Mouse (Mus musculus) limb, embryonic 15.5 days (tissue): Measurements from ENCODE around the gene Zfp853. TPM values are rescaled to one million over a fixed set of nuclear protein-coding genes. Genes with fewer than 3 reads are reported as not detected.

ENCODE experiments used
- ATAC-seq: fragments of 200-750 bp; cut with Nextera tagmentation; 2 replicates; pipeline ENCODE4 v1.8.0; 2017; ENCODE audit warnings: low read depth, moderate TSS enrichment; ENCODE audit not compliant: insufficient number of reproducible peaks, low FRiP score, low TSS enrichment
- H3K27ac ChIP-seq: fragments of 300-500 bp; sonication (generic); 2 replicates; pipeline ENCODE4 v1.5.1; 2015; ENCODE audit warnings: moderate library complexity, mild to moderate bottlenecking, inconsistent platforms
- H3K27me3 ChIP-seq: fragments of 300-500 bp; sonication (generic); 2 replicates; pipeline ENCODE4 v1.6.1; 2015; ENCODE audit warnings: inconsistent platforms
- H3K36me3 ChIP-seq: fragments of 300-500 bp; sonication (generic); 2 replicates; pipeline ENCODE4 v1.6.1; 2015; ENCODE audit warnings: inconsistent platforms
- H3K4me1 ChIP-seq: fragments of 300-500 bp; sonication (generic); 2 replicates; pipeline ENCODE4 v1.6.1; 2015; ENCODE audit warnings: inconsistent platforms
- H3K4me2 ChIP-seq: fragments of 300-500 bp; sonication (generic); 2 replicates; pipeline ENCODE4 v1.6.1; 2015; ENCODE audit warnings: mild to moderate bottlenecking, inconsistent platforms
- H3K4me3 ChIP-seq: fragments of 300-500 bp; sonication (generic); 2 replicates; pipeline ENCODE4 v1.5.1; 2015; ENCODE audit warnings: mild to moderate bottlenecking, inconsistent platforms
- H3K9ac ChIP-seq: fragments of 300-500 bp; sonication (generic); 2 replicates; pipeline ENCODE4 v1.6.1; 2015; ENCODE audit warnings: inconsistent platforms
- H3K9me3 ChIP-seq: fragments of 300-500 bp; sonication (generic); 2 replicates; pipeline ENCODE4 v1.6.1; 2016; ENCODE audit warnings: inconsistent platforms
- WGBS: fragments of 180-500 bp; shearing (Covaris S2); methylation state at CpG from one replicate; pipeline ENCODE4 v1.1.7; 2015; 5-methylcytosine and 5-hydroxymethylcytosine counted together
- polyA plus RNA-seq: library from polyadenylated mRNA; unstranded; fragments of >200 nt; fragmentation: Nextera tagmentation; extraction: Ambion mirVana; gene quantifications from 2 replicates; pipeline ENCODE4 v1.2.1, GENCODE M21; 2015

Zfp853 gene
- polyA plus RNA-seq, 1 experiment from 2014 or later, result 0.18 TPM

DNA sequence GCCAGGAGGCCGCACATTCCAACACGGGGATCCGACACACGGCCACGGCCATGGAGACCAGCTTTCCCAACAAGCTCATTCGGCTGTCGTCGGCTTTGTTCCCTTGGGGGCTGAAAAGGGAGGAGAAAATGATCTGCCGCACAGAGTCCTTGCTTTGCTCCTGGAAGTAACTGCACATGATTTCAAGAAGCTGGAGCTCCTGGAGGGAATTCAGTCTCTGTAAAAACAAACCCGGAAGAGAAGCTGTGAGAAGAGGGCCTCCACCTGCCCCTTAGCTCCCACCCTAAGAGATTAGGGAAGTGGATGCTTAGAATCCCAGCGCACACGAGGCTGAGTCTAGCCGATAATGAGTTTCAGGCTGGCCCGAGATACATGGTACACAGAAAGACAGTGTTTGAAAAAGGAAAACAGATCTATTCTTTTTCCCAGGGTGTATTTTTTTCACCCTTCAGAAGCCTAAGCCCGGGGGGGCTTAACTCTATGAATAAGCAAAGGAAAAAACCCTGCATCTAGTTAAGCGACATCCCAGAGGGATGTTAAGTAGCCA, 20.8 kb upstream of the Zfp853 start:
- H3K27me3 ChIP-seq, result no peaks in the 10 kb centered on the region
- H3K9ac ChIP-seq, result peak overlapping the region; percentile 89
- peak overlapping the region; percentile 82 for H3K4me2 ChIP-seq
- no peak for ATAC-seq
- H3K27ac ChIP-seq, result 0 out of 2 replicates have a peak overlapping the region, but pooled peaks have one; percentile 90
- H3K36me3 ChIP-seq, result peaks cover 75% of the 10 kb centered on the region
- H3K4me1 ChIP-seq, result peaks cover 24% of the 10 kb centered on the region
- WGBS, result 1% methylated on average over 16 of the region's 16 CpGs
- H3K9me3 ChIP-seq, result no peaks in the 10 kb centered on the region
- H3K4me3 ChIP-seq, result peak overlapping the region; percentile 91

DNA sequence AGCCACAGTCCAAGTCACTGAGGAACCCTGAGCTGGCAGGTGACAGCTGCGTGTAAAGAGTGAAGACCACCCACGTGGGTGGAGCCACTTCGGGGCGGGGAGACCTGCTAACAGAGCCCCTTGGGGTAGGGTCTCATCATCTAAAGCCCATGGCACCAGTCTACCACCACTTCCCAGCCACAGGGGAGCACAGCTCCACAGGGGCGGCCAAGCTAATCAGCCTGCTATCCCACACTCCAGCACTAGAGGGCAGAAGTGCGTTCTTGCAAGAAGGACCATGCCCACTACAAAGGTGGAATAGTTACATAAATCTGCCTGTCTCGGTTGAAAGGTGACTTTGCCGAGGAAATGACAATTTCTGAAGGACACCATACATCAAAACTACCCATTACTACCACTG, 18.5 kb upstream of the Zfp853 start:
- no peaks in the 10 kb centered on the region for H3K27me3 ChIP-seq
- peaks cover 24% of the 10 kb centered on the region for H3K4me1 ChIP-seq
- WGBS, result 65% methylated on average over 8 of the region's 8 CpGs
- ATAC-seq, result no peak
- no peak overlapping the region for H3K9ac ChIP-seq
- peaks cover 75% of the 10 kb centered on the region for H3K36me3 ChIP-seq
- H3K9me3 ChIP-seq, result no peaks in the 10 kb centered on the region
- no peak overlapping the region for H3K4me2 ChIP-seq
- no peak overlapping the region for H3K27ac ChIP-seq
- H3K4me3 ChIP-seq, result no peak overlapping the region

DNA sequence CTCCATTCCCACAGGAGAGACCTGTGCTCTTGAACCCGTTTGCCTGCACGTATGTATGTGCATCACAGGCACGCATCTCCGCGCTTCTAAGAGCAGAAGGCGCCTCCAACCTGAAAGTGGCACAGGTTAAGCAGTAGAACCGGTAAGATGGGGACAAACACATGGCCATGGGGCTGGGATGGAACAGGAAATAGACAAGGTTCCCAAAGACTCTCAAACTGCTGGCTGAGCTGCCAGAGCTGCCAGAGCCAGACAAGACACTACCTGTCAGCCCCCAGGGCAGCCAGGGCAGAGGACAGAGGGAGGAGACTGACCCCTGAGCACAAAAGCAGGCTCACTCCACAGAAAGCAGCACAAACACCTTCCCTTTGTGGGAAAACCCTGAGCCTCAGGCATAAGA, 16.5 kb upstream of the Zfp853 start:
- peaks cover 20% of the 10 kb centered on the region for H3K4me1 ChIP-seq
- H3K4me2 ChIP-seq, result no peak overlapping the region
- ATAC-seq, result no peak
- H3K4me3 ChIP-seq, result no peak overlapping the region
- H3K36me3 ChIP-seq, result peaks cover 84% of the 10 kb centered on the region
- no peak overlapping the region; the same call in 1 of the 2 replicates for H3K9ac ChIP-seq
- WGBS, result 86% methylated on average over 7 of the region's 7 CpGs
- no peak overlapping the region for H3K27ac ChIP-seq
- no peaks in the 10 kb centered on the region for H3K9me3 ChIP-seq
- H3K27me3 ChIP-seq, result no peaks in the 10 kb centered on the region

DNA sequence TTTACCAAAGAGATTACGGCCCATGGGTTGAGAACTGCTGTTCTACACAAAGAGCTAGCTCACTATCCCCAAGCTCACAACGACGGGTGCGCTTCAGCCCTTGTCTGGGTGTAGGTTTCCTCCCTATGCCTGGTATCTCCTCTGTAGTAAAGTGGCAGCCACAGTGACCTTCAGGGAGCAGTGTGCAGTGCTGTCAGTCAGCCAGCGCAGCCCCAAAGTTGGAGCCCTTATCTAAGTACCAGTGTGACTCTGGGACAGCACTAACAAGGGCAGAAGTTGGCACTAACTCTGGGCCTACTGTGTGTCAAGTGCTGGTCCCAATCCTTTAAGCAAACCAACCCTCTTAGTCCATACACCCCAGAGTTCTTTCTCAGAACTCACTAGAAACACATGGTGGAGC, 15.4 kb upstream of the Zfp853 start:
- ATAC-seq, result no peak
- peaks cover 92% of the 10 kb centered on the region for H3K36me3 ChIP-seq
- no peak overlapping the region for H3K4me2 ChIP-seq
- 94% methylated on average over 5 of the region's 5 CpGs for WGBS
- no peaks in the 10 kb centered on the region for H3K9me3 ChIP-seq
- H3K9ac ChIP-seq, result no peak overlapping the region
- H3K4me3 ChIP-seq, result no peak overlapping the region
- no peaks in the 10 kb centered on the region for H3K27me3 ChIP-seq
- H3K27ac ChIP-seq, result no peak overlapping the region
- H3K4me1 ChIP-seq, result peaks cover 15% of the 10 kb centered on the region

DNA sequence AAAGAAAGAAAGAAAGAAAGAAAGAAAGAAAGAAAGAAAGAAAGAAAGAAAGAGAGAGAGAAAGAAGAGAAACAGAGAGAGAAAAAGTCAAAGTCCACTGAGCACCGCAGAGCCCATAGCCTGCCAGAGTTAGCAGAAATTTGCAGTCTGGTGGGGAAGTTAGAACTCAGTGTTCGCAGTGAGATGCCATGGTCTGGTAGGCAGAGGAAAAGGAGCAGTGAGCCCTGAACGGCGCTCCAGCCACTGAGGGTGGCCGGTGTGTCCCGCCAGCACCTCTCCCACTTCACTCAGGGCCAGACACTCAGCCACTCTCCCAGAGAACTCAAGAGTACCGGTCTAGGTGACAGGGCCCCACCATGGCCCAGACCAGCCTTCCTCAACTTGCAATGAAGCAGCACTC, 10.8 kb upstream of the Zfp853 start:
- H3K27ac ChIP-seq, result no peak overlapping the region
- H3K36me3 ChIP-seq, result peaks cover 96% of the 10 kb centered on the region
- H3K4me1 ChIP-seq, result no peaks in the 10 kb centered on the region
- H3K9ac ChIP-seq, result no peak overlapping the region
- H3K27me3 ChIP-seq, result no peaks in the 10 kb centered on the region
- WGBS, result 90% methylated on average over 7 of the region's 7 CpGs
- ATAC-seq, result no peak
- no peak overlapping the region for H3K4me2 ChIP-seq
- H3K9me3 ChIP-seq, result no peaks in the 10 kb centered on the region
- no peak overlapping the region for H3K4me3 ChIP-seq

DNA sequence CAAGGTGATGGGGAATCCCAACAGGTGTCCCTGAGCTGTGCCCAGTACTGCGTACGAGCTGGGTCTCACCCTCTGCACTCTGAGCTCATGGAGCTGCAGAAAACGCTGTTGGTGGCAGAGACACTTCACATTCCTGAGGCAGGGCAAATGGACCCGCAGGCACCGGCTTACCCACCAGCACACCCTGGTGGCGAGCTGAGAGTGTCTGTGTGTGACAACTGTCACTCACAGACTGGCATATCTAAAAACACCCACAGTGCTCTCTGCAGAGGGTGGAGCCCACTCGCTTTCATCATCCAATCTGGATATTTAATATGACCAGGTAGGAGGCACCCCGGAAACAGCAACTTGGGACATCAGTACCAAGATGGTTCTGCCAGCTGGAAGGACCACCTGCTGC, 7.9 kb upstream of the Zfp853 start:
- Histone ChIP-seq H3K4me3 (no peak overlapping the region), H3K9me3 (no peaks in the 10 kb centered on the region), H3K27ac (no peak overlapping the region), H3K27me3 (no peaks in the 10 kb centered on the region), H3K4me1 (no peaks in the 10 kb centered on the region), H3K36me3 (peaks cover 77% of the 10 kb centered on the region), H3K9ac (no peak overlapping the region), H3K4me2 (no peak overlapping the region)
- 79% methylated on average over 8 of the region's 8 CpGs for WGBS
- ATAC-seq, result no peak

DNA sequence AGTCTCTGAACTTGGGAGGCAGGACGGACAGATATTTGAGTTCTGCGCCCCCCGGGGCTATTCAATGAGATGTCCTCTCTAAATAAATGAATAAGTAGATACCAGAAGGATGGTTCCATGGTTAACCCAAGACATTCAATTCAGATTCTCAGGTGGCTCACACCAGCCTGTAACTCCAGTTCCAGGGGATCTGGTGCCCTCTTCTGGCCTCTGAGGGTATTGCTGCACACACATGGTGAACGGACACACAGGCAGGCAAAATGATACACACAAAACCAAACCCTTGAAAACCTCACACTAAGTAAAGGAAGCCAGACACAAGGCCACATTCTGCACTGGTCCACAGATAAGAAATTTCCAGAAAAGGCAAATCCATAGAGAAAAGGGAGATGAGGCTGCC, 6.3 kb upstream of the Zfp853 start:
- no peak for ATAC-seq
- Histone ChIP-seq H3K36me3 (peaks cover 61% of the 10 kb centered on the region), H3K9ac (no peak overlapping the region)

DNA sequence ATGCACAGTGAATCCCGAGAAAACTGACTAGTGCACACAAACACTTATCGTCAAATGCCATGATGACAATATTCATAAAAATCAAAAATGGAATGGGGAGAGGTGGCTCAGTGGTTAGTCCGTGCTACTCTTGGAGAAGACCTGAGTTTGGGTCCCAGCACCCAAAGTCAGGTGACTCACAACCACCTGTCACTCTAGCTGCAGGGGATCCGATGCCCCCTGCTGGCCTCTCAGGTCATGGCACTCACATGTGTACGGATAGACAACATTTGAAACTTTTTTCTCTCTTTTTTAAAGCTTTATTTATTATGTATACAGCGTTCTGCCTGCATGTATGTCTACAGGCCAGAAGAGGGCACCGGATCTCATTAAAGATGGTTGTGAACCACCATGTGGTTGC, 5.0 kb upstream of the Zfp853 start:
- no peaks in the 10 kb centered on the region for H3K9me3 ChIP-seq
- ATAC-seq, result no peak
- no peak overlapping the region for H3K9ac ChIP-seq
- peaks cover 10% of the 10 kb centered on the region for H3K4me1 ChIP-seq
- H3K36me3 ChIP-seq, result peaks cover 52% of the 10 kb centered on the region
- H3K4me3 ChIP-seq, result no peak overlapping the region
- H3K27me3 ChIP-seq, result peaks cover 13% of the 10 kb centered on the region
- no peak overlapping the region for H3K4me2 ChIP-seq
- 91% methylated on average over 7 of the region's 7 CpGs for WGBS
- no peak overlapping the region for H3K27ac ChIP-seq

More for the DNA sequence above, 6.3 kb upstream of the Zfp853 start:
- no peak overlapping the region for H3K4me3 ChIP-seq
- H3K27me3 ChIP-seq, result peaks cover under 1% of the 10 kb centered on the region; the same call in 1 of the 2 replicates
- no peak overlapping the region for H3K4me2 ChIP-seq
- H3K9me3 ChIP-seq, result no peaks in the 10 kb centered on the region
- no peak overlapping the region for H3K27ac ChIP-seq
- H3K4me1 ChIP-seq, result no peaks in the 10 kb centered on the region
- WGBS, result 95% methylated on average over 4 of the region's 4 CpGs

DNA sequence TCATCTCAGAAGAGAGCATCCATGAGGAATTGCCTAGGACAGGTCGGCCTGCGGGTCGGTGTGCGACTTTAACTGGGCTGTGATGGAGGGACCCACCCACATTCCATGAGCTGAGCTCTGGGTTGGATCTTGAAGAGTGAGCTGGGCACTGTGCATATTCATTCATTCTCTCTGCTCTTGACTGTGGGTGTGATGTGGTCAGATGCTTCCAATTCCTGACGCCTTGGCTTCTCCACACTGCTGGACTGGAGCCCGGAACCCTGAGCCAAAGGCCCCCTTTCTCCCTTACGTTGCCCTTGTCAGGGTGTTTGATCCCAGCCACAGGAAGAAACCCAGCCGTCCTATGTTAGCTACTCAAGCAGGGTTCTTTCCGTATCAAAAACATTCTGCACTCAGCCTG, 4.6 kb upstream of the Zfp853 start:
- H3K27ac ChIP-seq, result no peak overlapping the region
- H3K9ac ChIP-seq, result no peak overlapping the region
- no peak for ATAC-seq
- H3K9me3 ChIP-seq, result no peaks in the 10 kb centered on the region
- WGBS, result 85% methylated on average over 9 of the region's 9 CpGs
- peaks cover 14% of the 10 kb centered on the region for H3K4me1 ChIP-seq
- no peak overlapping the region for H3K4me3 ChIP-seq
- peaks cover 48% of the 10 kb centered on the region for H3K36me3 ChIP-seq
- H3K27me3 ChIP-seq, result peaks cover 17% of the 10 kb centered on the region
- H3K4me2 ChIP-seq, result no peak overlapping the region

DNA sequence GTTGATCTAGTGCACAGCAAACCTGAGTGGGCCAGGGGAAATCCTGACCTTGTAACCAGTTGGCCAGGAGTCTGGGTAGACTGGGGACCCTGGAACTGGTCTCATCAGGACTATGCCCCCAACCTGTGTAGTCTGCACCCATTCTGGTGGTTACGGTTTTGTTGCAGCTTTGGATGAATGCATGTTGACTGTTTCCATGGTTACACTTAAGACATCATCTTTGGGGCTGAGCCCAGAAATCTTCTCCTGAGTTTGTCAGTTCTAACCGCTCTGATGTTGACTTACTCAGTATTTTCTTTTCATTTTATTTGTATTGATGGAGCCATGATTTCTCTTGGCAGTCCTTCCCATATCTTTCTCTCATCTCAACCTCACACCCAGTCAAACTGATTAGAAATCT, 1.9 kb upstream of the Zfp853 start:
- WGBS, result 85% methylated on average over 2 of the region's 2 CpGs
- Histone ChIP-seq H3K4me1 (peaks cover 21% of the 10 kb centered on the region), H3K27me3 (peaks cover 44% of the 10 kb centered on the region), H3K9ac (no peak overlapping the region), H3K4me2 (no peak overlapping the region), H3K27ac (no peak overlapping the region), H3K4me3 (no peak overlapping the region), H3K36me3 (peaks cover 22% of the 10 kb centered on the region), H3K9me3 (no peaks in the 10 kb centered on the region)
- no peak for ATAC-seq

DNA sequence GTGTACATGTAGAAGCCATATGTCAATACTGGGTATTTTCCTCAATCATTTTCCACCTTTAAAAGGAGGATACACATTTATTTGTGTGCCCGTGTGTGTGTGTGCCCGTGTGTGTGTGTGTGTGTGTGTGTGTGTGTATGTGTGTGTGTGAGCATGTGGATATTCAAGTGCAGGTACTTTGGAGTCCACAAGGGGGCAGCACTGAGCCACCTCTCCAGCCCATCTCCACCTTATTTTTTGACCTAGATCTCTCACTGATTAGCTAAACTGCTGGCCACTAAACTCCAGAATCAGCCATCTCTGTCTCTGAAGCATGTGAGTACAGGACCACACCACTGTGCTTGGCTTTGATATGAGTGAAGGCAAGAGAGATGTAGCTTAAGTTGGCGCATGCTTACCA, 1.4 kb upstream of the Zfp853 start:
- Histone ChIP-seq H3K36me3 (peaks cover 17% of the 10 kb centered on the region), H3K4me2 (no peak overlapping the region), H3K9me3 (no peaks in the 10 kb centered on the region), H3K4me3 (no peak overlapping the region), H3K9ac (no peak overlapping the region), H3K4me1 (peaks cover 21% of the 10 kb centered on the region), H3K27ac (no peak overlapping the region), H3K27me3 (peaks cover 48% of the 10 kb centered on the region)
- no peak for ATAC-seq
- WGBS, result 89% methylated on average over 3 of the region's 3 CpGs

DNA sequence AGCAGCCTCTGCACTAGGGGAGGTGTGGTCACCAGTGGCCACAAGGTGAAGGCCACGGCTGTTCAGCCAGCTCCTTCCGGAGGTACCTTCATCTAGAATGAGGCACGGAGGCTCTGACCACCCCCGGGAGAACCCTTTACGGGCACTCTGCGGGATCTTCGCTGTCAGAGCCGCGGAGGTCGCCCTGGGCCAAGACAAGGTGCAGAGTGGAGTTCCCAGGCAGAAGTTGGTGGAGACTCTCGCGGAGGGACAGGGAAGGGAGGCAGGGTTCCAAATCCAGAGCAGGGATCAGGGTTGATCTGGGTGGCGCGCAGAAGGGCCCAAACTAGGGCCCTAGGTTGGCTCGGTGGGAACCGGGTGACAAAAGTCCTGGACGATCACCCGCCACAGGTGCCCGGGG, 544 bp downstream of the Zfp853 start:
- Histone ChIP-seq H3K27ac (no peak overlapping the region), H3K27me3 (peaks cover 68% of the 10 kb centered on the region), H3K36me3 (no peaks in the 10 kb centered on the region; the same call in none of the 2 replicates), H3K4me3 (peak overlapping the region; percentile 55), H3K9me3 (no peaks in the 10 kb centered on the region), H3K4me1 (peaks cover 32% of the 10 kb centered on the region), H3K9ac (peak overlapping the region; percentile 47), H3K4me2 (peak overlapping the region; percentile 92)
- WGBS, result 2% methylated on average over 19 of the region's 19 CpGs
- ATAC-seq, result no peak

DNA sequence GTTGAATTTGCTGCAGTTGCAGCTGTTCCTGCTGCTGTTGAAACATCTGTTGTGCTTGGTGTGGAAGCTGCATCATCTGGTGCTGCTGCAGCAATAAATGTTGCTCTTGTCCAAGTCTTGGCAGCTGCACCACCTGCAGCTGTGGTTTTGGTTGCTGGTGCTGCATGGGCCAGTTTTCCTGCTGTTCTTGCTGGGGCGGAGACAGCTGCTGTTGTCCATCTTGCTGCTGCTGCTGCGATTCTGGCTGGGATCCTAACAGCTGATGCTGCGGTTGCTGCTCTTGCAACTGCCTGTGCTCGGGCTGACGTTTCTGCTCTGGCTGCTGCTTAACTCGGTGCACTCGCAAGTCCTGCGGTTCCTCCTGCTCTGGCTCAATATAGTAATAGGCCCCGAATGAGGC, 4.1 kb downstream of the Zfp853 start:
- no peak for ATAC-seq
- 72% methylated on average over 9 of the region's 9 CpGs for WGBS

More for the DNA sequence above, 4.1 kb downstream of the Zfp853 start:
- H3K9me3 ChIP-seq, result no peaks in the 10 kb centered on the region
- H3K27me3 ChIP-seq, result peaks cover 89% of the 10 kb centered on the region
- H3K4me3 ChIP-seq, result no peak overlapping the region
- H3K9ac ChIP-seq, result no peak overlapping the region
- peaks cover 35% of the 10 kb centered on the region for H3K4me1 ChIP-seq
- H3K27ac ChIP-seq, result no peak overlapping the region
- no peak overlapping the region for H3K4me2 ChIP-seq
- no peaks in the 10 kb centered on the region; the same call in none of the 2 replicates for H3K36me3 ChIP-seq
